In genomic region chr3:90649832-90650231, GRCm38 (mm10) we compare ENCODE assay signal across 42 mouse cellular contexts. TPM values are rescaled to one million over a fixed set of nuclear protein-coding genes. Genes with fewer than 3 reads are reported as not detected.
"Had no signal": no experiment of that assay in that cellular context is flagged by ENCODE, and none has a peak within 500 bp of the region (broad histone marks: within the 10 kb centered on the region; RNA-seq: fewer than 3 reads in every experiment).

No protein-coding gene starts in this region.

- H3K4me3 ChIP-seq: heart, embryonic 12.5 days; heart, embryonic 13.5 days; heart, embryonic 15.5 days; hindbrain, embryonic 10.5 days; hindbrain, embryonic 12.5 days; hindbrain, embryonic 13.5 days; hindbrain, embryonic 15.5 days; intestine, embryonic 15.5 days; kidney, embryonic 15.5 days; layer of hippocampus, adult 2 months had no signal

- ATAC-seq: hindbrain, embryonic 16.5 days; hindbrain, postnatal 0 days; inflammation-experienced regulatory T-cells, adult 6 months; intestine, embryonic 15.5 days; intestine, embryonic 16.5 days; intestine, postnatal 0 days had no signal

- DNase-seq: heart, postnatal 10 days; heart, postnatal 14 days; heart, postnatal 36 days; heart, postnatal 4 days; kidney, adult 11 months; kidney, adult 18-20 months; kidney, adult 2 months; kidney, adult 8-10 months; kidney, adult 9 months; kidney, postnatal 10 days; kidney, postnatal 14 days; kidney, postnatal 25 days; kidney, postnatal 36 days; kidney, postnatal 4 days; layer of hippocampus, adult 9-11 months; layer of hippocampus, postnatal 36 days had no signal

- H3K27ac ChIP-seq: heart, embryonic 13.5 days; heart, embryonic 15.5 days; hindbrain, embryonic 10.5 days; hindbrain, embryonic 12.5 days; hindbrain, embryonic 13.5 days; hindbrain, embryonic 14.5 days; hindbrain, embryonic 15.5 days; hindbrain, postnatal 0 days; intestine, embryonic 15.5 days; kidney, embryonic 15.5 days; kidney, postnatal 0 days had no signal

RNA-seq across cellular contexts. Expression of gene S100a7a, which starts 4.0 kb away (rescaled TPM):
- total RNA-seq: heart, postnatal 4 days; hematopoietic stem cell, adult 5-6 weeks; hindbrain, postnatal 0 days had no signal

RNA-seq across cellular contexts. Expression of gene S100a8, which starts 18.9 kb away (rescaled TPM):
- total RNA-seq: hindbrain, postnatal 0 days; layer of hippocampus, adult 18-20 months; layer of hippocampus, adult 2 months; layer of hippocampus, postnatal 14 days; layer of hippocampus, postnatal 25 days had no signal

RNA-seq across cellular contexts. Expression of gene S100a5, which starts 41.5 kb away (rescaled TPM):
- total RNA-seq: heart, postnatal 10 days; heart, postnatal 14 days; heart, postnatal 25 days; heart, postnatal 36 days; heart, postnatal 4 days; hematopoietic stem cell, adult 5-6 weeks; hindbrain, postnatal 0 days; layer of hippocampus, adult 2 months; layer of hippocampus, adult 8-10 months; layer of hippocampus, postnatal 10 days; layer of hippocampus, postnatal 14 days; layer of hippocampus, postnatal 25 days; layer of hippocampus, postnatal 36 days; left cerebral cortex, adult 18-20 months had no signal

RNA-seq across cellular contexts. Expression of gene S100a9, which starts 45.7 kb away (rescaled TPM):
- total RNA-seq: layer of hippocampus, adult 18-20 months; layer of hippocampus, adult 2 months; layer of hippocampus, postnatal 25 days; left cerebral cortex, adult 8-10 months had no signal
